Mouse (Mus musculus) intestine, embryonic 14.5 days (tissue): ENCODE data around the gene Ndufv1. TPM values are rescaled to one million over a fixed set of nuclear protein-coding genes. Genes with fewer than 3 reads are reported as not detected.

Source experiments
- polyA plus RNA-seq: library from polyadenylated mRNA; unstranded; fragments of >200 nt; fragmentation: Nextera tagmentation; extraction: Ambion mirVana; gene quantifications from 2 replicates; pipeline ENCODE4 v1.2.1, GENCODE M21; 2014

Gene Ndufv1
- polyA plus RNA-seq, 1 experiment from 2014 or later: 247 TPM

Other genes starting within 250 kb of the Ndufv1 start
- 29.6 and 29.9 TPM in 2 replicates for gene Kmt5b, start 245.4 kb downstream of the Ndufv1 start, polyA plus RNA-seq
- 48.8 and 54.0 TPM in 2 replicates for gene Chka, start 161.0 kb downstream of the Ndufv1 start, polyA plus RNA-seq
- gene Tcirg1, start 105.7 kb downstream of the Ndufv1 start, polyA plus RNA-seq: 34.8 and 40.5 TPM in 2 replicates
- 374 and 390 TPM in 2 replicates for gene Ndufs8, start 100.0 kb downstream of the Ndufv1 start, polyA plus RNA-seq
- gene Aldh3b1, start 83.0 kb downstream of the Ndufv1 start, polyA plus RNA-seq: 1.9 and 2.3 TPM in 2 replicates
- 14.4 and 16.0 TPM in 2 replicates for gene Unc93b1, start 77.6 kb downstream of the Ndufv1 start, polyA plus RNA-seq
- not detected in 2 replicates for gene Aldh3b3, start 54.2 kb downstream of the Ndufv1 start, polyA plus RNA-seq
- 0.99 and 1.0 TPM in 2 replicates for gene Aldh3b2, start 40.5 kb downstream of the Ndufv1 start, polyA plus RNA-seq
- gene Acy3, start 26.2 kb downstream of the Ndufv1 start, polyA plus RNA-seq: 13.0 and 13.5 TPM in 2 replicates
- 0.13 and 0.16 TPM in 2 replicates for gene Tbx10, start 20.1 kb downstream of the Ndufv1 start, polyA plus RNA-seq
- 42.1 and 42.7 TPM in 2 replicates for gene Nudt8, start 12.2 kb downstream of the Ndufv1 start, polyA plus RNA-seq
- 2.4 and 2.9 TPM in 2 replicates for gene Gm49405, start 12.2 kb downstream of the Ndufv1 start, polyA plus RNA-seq
- 3.6 and 3.9 TPM in 2 replicates for gene Doc2g, start 9.5 kb downstream of the Ndufv1 start, polyA plus RNA-seq
- gene Gstp1, start 25.2 kb upstream of the Ndufv1 start, polyA plus RNA-seq: 746 and 810 TPM in 2 replicates
- 7.8 and 8.8 TPM in 2 replicates for gene Gstp2, start 33.2 kb upstream of the Ndufv1 start, polyA plus RNA-seq
- 1.0 and 1.3 TPM in 2 replicates for gene Gstp3, start 46.8 kb upstream of the Ndufv1 start, polyA plus RNA-seq
- gene Cabp2, start 68.8 kb upstream of the Ndufv1 start, polyA plus RNA-seq: 0.57 TPM in 1 of 2 replicates, not detected in the other
- 87.4 and 103 TPM in 2 replicates for gene Cdk2ap2, start 84.4 kb upstream of the Ndufv1 start, polyA plus RNA-seq
- gene Pitpnm1, start 87.2 kb upstream of the Ndufv1 start, polyA plus RNA-seq: 13.3 and 14.3 TPM in 2 replicates
- 89.7 and 96.0 TPM in 2 replicates for gene Aip, start 113.1 kb upstream of the Ndufv1 start, polyA plus RNA-seq
- gene Gpr152, start 127.0 kb upstream of the Ndufv1 start, polyA plus RNA-seq: not detected in 2 replicates
- 0.08 TPM in 1 of 2 replicates, not detected in the other for gene Cabp4, start 131.2 kb upstream of the Ndufv1 start, polyA plus RNA-seq
- gene Coro1b, start 135.8 kb upstream of the Ndufv1 start, polyA plus RNA-seq: 174 and 189 TPM in 2 replicates
- gene Ptprcap, start 140.8 kb upstream of the Ndufv1 start, polyA plus RNA-seq: 3.1 and 3.3 TPM in 2 replicates
- 37.4 and 40.6 TPM in 2 replicates for gene Rps6kb2, start 150.5 kb upstream of the Ndufv1 start, polyA plus RNA-seq
- gene Carns1, start 162.7 kb upstream of the Ndufv1 start, polyA plus RNA-seq: 2.3 and 3.1 TPM in 2 replicates
- gene Tbc1d10c, start 178.5 kb upstream of the Ndufv1 start, polyA plus RNA-seq: 3.9 and 4.4 TPM in 2 replicates
- gene Ppp1ca, start 179.3 kb upstream of the Ndufv1 start, polyA plus RNA-seq: 837 and 863 TPM in 2 replicates
- gene Rad9a, start 188.9 kb upstream of the Ndufv1 start, polyA plus RNA-seq: 33.2 and 38.3 TPM in 2 replicates
- gene Clcf1, start 201.4 kb upstream of the Ndufv1 start, polyA plus RNA-seq: 6.9 and 7.5 TPM in 2 replicates
- gene AC109138.7, start 201.6 kb upstream of the Ndufv1 start, polyA plus RNA-seq: not detected in 2 replicates
- 30.8 and 30.9 TPM in 2 replicates for gene Pold4, start 219.1 kb upstream of the Ndufv1 start, polyA plus RNA-seq